Mouse (Mus musculus) G1E (cell line): Measurements from ENCODE around the gene Amz1.

Source experiments
- CTCF ChIP-seq: IDR thresholded peaks from 2 replicates; pipeline ENCODE4 v1.5.1; 2012; ENCODE audit warnings: low read depth, low read length, inconsistent platforms, mixed read lengths
- GATA1 ChIP-seq: IDR thresholded peaks from 2 replicates; pipeline ENCODE4 v1.6.1; 2012; ENCODE audit warnings: borderline replicate concordance, low read length, inconsistent platforms, mixed read lengths
- GATA2 ChIP-seq: IDR thresholded peaks from 2 replicates; pipeline ENCODE4 v1.6.1; 2012; ENCODE audit warnings: low read depth, low read length, inconsistent platforms, borderline replicate concordance
- TAL1 ChIP-seq: conservative IDR thresholded peaks from 2 replicates; pipeline ENCODE4 v1.6.1; 2012; ENCODE audit warnings: low read depth, low read length, inconsistent platforms, mixed read lengths

GRCm38 (mm10) chr5:140798158-140798557 lies 74.2 kb downstream of the Amz1 start:
- no peak for TF ChIP-seq CTCF
- TF ChIP-seq TAL1, result no peak
- TF ChIP-seq GATA2, result no peak
- TF ChIP-seq GATA1, result no peak
